Mouse (Mus musculus) C2C12 (cell line): ENCODE data around the gene Kyat1.

Experiments used
- CTCF ChIP-seq: IDR thresholded peaks from one replicate; pipeline ENCODE4 v1.5.1; 2011; ENCODE audit not compliant: control insufficient read depth, insufficient read depth, insufficient read length
- MAX ChIP-seq: IDR thresholded peaks from one replicate; pipeline ENCODE4 v1.6.1; 2011; ENCODE audit warnings: mild to moderate bottlenecking, control low read depth
- MYOD1 ChIP-seq: IDR thresholded peaks from one replicate; pipeline ENCODE4 v1.6.1; 2011; ENCODE audit warnings: low read depth; ENCODE audit not compliant: control insufficient read depth, insufficient read length
- MYOG ChIP-seq: IDR thresholded peaks from one replicate; pipeline ENCODE4 v1.6.1; 2011; ENCODE audit not compliant: control insufficient read depth, insufficient read length; ENCODE audit errors: extremely low read depth
- USF1 ChIP-seq: IDR thresholded peaks from one replicate; pipeline ENCODE4 v1.6.1; 2011; ENCODE audit warnings: low read depth, mild to moderate bottlenecking, control low read depth, moderate library complexity

GRCm38 (mm10) chr2:30198021-30198420, 7.6 kb downstream of the Kyat1 start:
- no peak for TF ChIP-seq CTCF
- TF ChIP-seq MYOG, result no peak
- no peak for TF ChIP-seq MAX
- no peak for TF ChIP-seq USF1
- no peak for TF ChIP-seq MYOD1
